Mouse (Mus musculus) frontal cortex, adult 2 months (tissue): ENCODE results near the gene Tmem200b. TPM values are rescaled to one million over a fixed set of nuclear protein-coding genes. Genes with fewer than 3 reads are reported as not detected.

Experiments used
- DNase-seq, 2 experiments: peaks; one replicate each; pipeline ENCODE4 v3.0.0; 2022; ENCODE audit warnings: low spot score in 1 of 2; ENCODE audit errors: extremely low spot score in 1 of 2
- polyA plus RNA-seq: library from polyadenylated mRNA; depleted of rRNA; stranded (reverse); fragments of >200 nt; gene quantifications from 2 replicates; pipeline ENCODE4 v1.2.3, GENCODE M21; 2012

The Tmem200b gene
- polyA plus RNA-seq, 1 experiment = 3.4 TPM

DNA sequence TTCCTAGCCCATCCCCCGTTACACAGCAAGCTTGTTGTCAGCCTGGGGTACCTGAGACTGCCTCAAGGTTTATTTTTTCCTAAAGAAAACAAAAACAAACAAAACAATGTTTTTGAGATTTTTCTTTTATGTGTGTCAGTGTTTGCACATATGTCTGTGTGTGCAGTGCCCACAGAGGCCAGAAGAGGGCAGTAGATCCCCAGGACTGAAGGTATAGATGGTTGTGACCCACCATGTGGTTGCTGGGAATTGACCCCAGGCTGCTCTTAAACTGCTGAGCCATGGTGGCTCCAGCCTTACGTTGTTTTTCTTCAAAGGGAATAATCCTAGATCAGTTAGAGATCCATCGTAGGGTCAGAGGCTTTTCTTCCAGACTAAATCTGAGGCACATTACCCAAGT lies 13.7 kb upstream of the Tmem200b start:
- DNase-seq = no peak

DNA sequence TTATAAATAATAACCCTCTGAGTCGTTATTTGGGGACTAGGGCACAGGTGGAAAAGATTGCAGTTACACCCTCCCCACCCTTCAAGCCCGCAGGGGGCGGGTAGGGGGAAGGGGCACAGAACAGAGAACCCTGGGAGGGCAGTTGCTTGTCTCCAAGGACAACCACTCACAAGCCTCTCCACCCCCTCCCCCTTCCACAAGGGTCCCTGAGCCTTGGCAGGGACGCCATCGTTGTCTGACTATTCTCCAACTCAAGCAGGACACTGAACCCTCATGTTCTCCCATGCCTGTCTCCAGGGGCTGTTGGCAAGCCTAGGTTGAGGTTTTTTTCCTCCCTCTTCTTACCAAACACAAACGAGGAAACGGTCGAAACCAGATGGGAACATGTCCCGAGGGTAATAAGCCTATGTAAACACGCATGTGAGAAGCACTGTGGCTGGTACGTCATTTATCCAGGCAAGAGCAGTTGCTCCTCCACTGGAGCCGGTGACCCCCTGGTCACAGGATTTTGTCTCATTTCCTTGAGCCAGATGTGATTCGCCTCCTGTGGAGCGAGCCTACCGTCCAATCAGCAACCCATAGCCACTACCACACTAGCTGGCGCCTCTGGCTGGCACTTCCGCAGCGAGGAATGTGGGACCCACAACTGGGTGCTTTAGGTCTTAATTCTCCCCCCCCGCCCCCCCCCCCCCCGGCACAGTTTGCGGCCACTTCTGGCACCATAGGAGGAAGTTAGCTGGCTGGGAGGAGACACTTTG lies 11.2 kb upstream of the Tmem200b start:
- DNase-seq = no peak

DNA sequence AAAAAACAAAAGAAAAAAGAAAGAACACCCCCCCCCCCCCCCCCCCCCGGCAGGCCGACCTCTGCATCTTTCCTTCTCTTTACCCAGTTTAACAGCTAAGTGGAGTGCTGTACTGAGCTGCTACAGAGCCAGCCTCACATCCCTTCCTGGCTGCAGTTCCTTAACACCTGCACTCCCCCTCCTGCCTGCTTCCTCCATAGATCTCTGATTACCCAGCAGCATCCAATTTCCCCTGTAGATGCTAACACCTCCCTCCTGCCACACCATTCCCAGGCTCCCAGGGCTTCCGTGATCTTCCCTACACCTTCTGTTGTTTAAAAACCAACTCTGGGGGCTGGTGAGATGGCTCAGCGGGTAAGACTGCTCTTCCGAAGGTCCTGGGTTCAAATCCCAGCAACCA lies 10.1 kb upstream of the Tmem200b start:
- no peak for DNase-seq

DNA sequence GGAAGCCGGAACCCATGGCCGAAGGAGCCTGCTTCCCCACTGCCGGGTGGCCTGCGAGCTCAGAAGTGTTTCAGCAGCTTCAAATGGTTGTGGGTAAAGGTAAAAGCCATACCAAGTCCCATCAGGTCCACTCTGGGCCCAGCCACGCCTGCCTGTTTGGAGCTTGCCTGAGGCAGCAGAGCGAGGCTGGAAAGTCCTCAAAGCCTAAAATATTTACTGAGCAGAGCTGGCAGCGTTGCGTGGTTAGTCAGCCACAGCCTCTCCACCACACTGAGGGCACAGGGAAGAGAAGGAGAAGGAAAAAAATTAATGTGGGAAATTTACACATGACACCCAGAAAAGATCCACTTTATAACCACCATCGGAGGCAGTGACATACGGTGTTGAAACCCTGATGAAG lies 8.0 kb upstream of the Tmem200b start:
- DNase-seq = peak in 1 of 2 experiments; percentile 61

DNA sequence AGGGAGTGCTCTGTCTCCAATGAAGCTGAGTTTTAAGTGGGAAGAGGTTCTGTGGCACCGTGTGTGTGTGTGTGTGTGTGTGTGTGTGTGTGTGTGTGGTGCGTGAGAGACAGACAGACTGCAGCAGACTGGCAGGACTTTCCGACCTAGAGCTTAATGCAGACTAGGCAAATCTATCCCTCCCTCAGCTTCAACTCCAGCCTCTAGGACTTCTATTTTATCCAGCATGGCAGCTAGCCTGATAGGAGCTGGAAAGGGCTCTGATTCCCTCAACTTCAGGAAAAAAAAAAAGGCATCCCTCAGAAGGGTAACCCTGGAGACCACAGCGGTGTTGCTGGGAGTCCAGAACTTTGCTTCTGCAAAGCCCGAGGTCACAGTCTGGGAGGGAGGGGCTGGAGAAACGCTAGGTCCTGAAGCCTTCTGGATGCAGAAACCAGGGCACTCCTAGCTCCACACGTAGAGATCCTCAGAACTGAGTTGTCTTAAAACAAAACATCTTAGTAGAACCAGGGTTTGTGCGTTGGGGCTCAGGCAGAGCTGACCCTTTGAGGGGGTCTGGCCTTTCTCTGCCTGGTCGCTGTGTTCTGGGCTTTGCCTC lies 7.4 kb upstream of the Tmem200b start:
- no peak for DNase-seq

DNA sequence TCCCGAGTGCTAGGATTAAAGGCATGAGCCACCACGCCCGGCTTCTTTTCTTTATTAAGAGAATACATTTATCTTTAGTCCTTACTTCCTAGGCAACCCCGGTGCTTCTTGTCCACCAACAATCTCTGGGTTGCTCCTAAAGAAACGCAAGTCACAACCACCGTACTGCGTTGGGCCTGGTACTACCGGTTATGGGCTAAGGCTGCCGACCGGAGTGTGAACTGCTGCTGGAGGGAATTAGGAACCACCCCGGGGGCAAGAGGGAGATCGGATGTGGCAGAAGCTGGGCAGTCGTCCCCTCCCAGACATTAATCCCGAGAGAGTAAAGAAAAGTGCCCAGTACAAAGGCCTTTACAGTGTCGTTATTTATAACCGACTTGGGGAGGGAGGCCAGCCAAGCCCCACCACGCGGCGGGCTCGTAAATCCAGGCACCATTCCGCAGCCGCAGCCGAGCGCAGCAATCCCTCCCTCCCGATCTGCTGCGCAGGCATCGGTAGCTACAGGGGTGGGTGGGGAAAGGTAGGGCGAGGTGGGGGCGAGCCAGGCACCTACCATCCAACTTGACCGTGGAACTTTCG lies 6.6 kb upstream of the Tmem200b start:
- DNase-seq = no peak

DNA sequence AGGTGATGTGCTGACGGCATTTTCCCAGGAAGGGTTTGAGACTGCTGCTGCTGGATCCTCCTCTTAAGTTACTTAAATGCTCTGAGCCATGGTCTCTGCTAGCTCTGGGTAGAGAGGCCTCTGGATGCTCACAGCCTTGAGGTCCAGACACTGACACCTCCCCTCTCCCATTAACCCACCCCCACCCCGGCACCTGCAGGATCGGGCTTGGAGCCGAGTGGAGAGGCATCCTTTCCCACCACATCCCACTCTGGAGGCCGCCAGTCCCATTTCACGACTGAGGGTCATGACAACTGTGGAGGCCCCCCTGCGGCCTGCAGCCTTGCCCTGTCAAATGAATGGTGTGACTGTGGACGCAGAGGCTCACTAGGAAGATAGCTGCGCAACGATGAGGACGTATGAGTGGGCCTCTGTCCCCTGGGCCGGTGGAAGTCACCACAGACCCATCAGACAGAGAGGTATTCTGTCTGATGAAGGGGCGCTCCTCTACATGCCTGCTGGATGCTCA lies 5.7 kb upstream of the Tmem200b start:
- no peak for DNase-seq

DNA sequence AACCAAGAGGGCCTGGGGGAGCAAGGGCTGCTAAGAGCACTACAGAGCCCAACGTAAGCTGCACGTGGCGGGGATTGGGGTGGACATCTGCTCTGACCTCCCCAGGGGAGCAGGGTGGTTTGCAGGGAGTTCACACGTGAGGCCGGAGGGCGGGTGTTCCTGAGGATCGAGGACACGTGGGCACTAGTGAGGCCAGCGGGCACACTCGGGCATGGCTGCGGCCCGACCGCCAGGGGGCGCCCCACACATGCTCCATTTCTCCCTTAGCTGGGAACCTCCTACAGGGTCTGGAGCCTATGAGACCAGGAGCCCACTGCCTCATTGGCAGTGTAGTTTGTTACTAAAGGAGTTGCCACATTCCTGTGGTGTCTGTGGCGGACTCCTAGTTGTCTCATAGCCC lies 5.1 kb upstream of the Tmem200b start:
- DNase-seq = peak; percentile 53 to 84

DNA sequence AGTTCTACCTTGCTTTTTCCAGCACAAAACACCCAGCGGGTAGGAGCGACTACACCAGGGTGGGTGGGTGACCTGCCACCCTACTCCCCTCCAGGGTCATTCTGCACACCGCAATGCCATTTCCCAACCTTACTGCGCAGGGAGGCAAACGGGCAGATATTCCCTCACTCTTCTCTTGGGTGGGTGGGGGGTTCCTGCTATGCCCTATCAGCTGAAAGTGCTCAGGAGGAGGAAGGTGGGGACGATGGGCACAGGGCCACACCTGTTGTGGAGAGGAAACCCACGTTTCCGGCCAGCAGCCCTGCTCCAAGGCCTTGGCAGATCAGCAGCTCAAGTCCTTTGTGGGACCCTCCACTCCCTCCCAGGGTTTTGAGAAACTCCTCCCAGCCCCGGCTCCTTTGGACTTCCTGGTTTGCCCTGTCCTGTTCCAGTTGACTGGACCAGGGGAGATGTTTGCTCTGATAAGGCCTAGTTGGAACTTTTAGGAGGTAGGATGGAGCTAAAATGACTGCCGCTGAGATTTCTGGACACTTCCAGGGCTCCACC lies 4.5 kb upstream of the Tmem200b start:
- no peak for DNase-seq

DNA sequence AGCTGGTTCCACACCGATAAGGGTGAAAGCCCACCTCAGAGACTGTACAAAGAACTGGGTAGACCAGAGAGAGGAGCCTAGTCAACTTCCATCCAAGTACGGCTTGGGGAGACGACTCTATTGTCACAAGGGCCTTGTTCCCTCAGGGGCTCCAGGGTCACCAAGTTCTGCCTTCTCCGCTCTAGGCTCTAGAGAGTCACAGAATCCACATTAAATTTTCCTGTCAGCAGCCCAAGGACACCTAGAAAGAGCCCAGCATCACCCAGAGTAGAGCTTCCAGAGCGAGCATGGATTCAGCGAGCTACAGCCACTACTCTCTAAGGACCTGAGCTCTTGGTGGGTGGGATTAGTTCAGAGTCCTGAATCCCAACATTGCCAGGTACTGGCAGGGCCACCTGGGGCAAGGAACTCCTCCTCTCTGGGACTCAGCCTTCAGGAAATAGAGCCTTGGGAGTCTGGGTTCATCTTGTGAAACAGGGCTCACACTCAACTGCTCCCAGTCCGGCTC lies 3.5 kb upstream of the Tmem200b start:
- no peak for DNase-seq

DNA sequence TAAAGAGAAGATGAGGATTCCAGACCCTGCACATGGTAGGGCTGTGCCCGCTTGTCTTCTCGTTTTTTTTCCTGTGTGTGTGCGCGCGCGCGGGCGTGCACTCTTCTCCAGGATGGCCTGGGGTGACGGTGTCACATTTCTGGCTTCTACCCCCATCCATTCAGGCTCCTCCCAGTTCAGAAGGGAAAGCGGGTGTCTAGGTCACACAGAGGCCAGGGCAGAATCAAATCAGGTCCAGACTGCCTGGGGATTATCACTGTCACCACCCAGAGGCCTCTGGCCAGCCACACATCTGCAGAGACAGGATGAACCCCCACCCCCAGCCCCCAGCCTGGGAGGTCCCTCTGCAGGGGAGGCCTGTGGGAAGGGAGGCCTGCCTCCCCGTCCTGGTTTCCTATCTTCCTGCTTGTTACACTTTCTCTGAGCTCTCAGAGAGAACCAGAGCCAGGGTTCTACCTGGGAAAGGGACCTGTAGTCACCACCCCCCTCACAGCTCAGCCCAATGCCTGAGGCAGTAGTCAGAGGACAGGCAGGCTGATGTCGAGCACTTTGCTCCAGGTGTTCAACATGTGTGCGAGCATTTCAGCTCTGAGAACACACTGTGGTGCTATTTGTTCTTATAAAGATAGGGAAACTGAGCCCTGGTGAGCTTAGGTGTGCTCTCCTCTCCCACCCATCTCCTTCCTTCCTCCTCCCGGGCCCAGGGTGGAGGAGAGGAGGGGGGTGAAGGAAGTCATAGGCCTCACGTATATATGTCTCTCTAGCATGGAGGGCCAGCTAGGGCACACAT lies 2.7 kb upstream of the Tmem200b start:
- no peak for DNase-seq

DNA sequence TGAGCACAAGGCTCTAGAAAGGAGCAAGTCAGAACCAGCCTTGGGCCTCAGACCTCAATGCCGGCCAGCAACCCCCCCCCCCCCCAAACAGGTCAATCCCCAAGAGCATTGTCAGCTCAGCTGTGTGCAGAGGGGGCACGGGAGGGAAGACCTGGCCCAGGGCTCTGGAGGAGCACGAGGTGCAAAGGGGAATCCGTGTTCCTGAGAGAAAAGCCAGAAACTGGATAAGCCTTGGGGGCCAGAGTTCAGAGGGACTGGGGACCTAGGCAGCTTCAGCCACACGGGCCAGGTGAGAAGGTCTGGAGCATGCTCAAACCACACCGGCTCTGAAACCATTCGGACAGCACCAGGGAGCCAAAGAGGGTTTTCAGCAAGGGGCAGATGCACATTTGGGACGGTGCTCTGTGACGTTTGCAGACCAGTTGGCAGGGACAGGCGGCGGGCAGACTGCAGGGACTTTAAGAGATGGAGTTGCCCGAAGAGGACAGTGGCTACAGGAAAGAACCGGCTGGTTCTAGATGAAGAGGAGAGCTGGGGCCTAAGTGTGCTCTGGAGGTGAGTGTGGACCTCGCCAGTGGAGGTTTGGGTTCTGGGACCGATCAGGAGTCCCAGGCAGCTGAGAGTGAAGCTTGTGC lies 1.9 kb upstream of the Tmem200b start:
- no peak for DNase-seq

DNA sequence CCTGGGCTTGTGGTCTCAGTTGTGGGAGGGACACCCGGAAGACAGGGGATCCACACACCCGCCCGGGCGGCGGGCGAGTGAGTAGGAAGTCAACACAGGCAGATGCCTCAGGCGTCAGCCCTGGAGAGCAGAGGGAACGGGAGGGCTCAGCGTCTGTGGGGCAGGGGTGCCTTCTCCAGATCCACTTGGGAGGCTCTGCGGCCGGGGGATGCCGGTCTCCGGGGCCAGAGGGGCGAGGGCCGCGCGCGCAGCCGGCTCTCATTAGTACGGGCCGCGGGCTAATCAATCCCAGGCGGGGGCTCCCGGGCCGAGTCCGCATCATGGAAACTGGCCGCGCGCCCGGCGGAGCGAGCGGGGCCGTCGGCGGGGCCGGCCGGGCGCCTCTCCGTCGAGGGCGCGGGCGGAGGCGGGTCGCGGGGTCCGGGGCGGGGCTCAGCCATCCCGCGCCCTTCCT lies 1.4 kb upstream of the Tmem200b start:
- no peak for DNase-seq

DNA sequence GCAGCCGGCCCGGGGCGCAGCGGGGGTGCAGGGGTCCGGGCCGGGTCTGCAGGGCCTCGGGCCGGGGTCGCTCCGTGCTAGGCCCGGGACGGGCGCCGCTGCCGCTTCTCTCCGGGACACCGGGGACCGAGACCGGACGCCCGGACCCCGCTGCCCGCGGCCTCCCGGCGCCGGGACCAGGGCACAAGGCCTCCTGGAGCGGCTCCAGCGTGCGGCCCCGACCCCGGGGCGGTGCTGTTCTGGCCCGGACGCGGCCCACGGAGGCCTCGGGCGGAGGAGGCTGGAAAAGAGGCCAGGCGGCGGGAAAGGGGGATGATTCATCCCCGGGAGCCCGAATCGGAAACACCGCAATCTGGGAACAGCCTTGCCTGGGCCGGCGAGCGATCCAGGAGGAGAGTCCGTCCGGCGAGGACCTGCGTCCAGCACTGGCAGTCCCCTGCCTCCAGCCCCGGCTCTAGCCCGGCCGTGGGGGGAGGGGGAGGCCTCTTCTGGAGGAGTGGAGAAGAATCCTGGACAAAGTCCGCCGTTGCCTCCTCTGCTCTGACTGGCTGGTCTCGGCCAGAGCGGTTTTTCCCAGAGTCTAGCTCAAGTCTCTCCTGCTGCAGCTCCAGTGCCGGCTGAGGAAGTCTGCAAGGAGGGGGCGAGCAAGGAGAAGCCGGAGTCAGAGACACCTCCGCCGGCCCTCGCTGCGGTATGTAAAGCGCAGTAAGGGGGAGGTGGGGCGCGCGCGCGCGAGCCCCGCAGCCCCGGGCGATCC lies 798 bp upstream of the Tmem200b start:
- peak in 1 of 2 experiments; percentile 62 for DNase-seq

DNA sequence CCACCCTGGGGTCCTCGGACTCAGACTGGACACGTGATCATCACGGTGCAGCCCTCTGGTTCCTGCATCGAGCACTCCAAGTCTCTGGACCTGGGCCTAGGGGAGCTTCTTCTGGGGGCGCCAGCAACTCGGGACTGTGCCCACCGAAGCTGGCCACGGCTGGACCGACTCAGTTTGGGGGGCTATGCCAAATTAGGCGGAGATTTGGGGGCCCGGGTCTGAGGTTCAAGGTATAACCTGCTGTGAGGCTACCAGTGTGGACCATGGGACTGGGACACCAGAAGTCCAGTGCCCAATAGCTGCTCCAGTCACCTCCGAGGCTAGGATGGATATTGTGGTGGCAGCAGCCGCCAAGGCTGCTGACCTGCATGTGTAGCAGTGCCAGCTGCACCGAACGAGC lies 833 bp downstream of the Tmem200b start:
- DNase-seq = no peak

DNA sequence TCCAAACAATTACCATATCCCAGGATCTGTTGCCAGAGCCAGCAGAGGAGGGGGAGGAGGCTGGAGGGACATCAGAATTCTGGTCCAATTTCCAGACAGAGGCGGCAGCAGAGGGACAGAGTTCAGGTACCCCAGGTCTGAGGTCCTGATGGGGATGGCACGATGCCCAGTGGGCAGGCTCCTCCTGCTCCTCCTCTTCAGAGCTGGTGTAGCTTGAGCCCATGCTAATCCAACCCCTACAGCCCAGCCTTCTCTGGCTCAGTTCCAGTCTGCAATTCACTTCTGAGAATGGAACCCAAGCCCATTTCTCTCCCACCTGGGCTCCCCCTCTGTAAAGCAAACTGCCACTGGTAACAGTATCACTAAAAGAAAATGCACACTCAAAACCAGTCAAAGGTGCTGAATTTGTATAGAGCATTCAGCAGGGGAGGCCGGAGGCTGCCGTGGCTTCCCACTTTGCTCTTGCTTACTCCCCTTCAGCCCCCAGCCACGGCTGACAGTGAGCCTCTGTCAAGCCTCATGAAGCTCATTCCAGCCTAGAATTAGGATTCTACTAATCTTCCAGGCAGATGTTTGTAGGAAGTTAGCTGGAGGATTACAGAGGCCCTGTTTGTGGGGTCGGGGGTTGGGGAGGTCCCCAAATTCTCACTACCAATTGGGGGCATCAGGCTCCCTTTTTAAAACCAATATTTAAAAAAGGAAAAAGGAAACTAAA lies 2.7 kb downstream of the Tmem200b start:
- DNase-seq = no peak

DNA sequence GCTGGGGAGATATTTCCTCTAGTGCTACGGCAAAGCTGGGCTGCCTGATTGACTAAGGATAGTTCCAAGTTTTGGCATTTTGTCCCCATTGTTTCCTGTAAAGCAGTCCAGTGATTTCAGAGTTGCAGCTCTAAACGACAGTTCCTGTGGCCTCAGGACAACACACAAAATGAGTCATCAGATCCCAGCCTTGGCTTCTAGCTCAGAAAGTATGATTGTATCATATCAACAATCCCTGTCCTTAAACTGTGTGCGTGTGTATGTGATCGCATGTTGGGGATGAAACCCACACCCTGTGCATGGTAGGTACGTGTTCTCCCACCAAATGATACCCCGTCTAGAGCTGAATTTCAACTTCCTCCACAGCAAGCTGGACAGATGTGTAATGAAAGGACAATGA lies 7.6 kb downstream of the Tmem200b start:
- no peak for DNase-seq

DNA sequence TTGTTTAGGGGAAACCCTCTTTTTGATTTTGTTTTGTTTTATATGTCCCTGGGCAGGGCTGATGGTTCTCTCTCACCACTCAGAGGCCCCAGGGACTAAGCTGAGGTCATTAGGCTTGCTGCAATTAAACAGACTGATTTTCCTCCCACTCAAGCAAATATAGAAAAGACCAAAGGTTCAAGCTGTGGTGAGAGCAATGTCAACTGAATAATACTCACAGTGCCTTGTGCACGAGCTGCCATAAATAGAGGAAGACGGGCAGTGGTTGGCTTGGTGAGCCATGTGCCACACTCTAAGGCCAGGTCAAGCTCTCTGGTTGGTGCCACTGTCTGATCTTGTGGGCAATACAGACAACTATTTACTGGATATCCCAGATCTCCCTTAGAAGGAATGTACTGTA lies 17.9 kb downstream of the Tmem200b start:
- no peak for DNase-seq

DNA sequence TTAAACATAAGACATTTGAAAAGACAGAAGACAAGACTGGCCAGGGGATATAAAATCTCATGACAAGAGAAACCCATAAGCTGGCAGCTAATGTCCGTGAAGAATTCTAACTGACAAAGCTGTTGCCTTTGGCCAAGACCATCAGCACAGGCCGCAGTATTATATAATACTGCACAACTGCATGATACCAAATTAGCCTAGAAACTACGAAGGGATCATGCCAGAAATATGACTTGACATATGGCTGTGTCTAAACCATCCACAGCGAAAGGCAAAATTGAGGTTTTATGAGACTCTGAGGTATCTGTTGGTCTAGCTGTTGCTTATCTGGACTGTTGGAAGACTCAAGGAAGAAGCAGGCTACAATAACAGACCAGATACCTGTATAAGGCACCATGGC lies 19.3 kb downstream of the Tmem200b start:
- DNase-seq = no peak
